Mouse (Mus musculus): ENCODE data around the gene Gm10842. TPM values are rescaled to one million over a fixed set of nuclear protein-coding genes. Genes with fewer than 3 reads are reported as not detected.
"Not testable (repeated sequence)": the region's sequence is repeated elsewhere in the genome, so short reads cannot be mapped to it uniquely, and the experiment has no call there.

The Gm10842 gene
- polyA plus RNA-seq, 1 experiment from 2014 or later: not detected

DNA sequence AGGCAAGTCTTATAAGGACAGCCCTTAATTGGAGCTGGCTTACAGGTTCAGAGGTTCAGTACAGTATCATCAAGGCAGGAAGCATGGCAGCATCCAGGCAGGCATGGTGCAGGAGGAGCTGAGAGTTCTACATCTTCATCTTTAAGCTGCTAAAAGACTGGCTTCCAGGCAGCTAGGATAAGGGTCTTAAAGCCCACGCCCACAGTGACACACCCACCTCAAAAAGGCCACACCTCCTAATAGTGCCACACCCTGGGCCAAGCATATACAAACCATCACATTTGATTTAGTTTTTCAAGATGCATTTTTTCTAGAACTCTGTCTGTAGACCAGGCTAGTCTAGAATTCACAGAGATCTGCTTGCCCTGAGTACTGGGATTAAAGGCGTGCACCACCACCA, 9.4 kb upstream of the Gm10842 start:
- not testable (repeated sequence) for ATAC-seq (ENCODE audit: low read depth); H3K4me2 ChIP-seq (ENCODE audit: low read depth, low read length); H3K9me3 ChIP-seq (ENCODE audit: control insufficient read depth, low read length); H3K27ac ChIP-seq (ENCODE audit: low read length); H3K4me1 ChIP-seq (replicated peaks; ENCODE audit: control insufficient read depth, insufficient read depth, low read length); H3K9ac ChIP-seq (ENCODE audit: low read length); H3K4me3 ChIP-seq (ENCODE audit: low read length); H3K27me3 ChIP-seq (ENCODE audit: control insufficient read depth, insufficient read depth, low read depth, low read length)
- H3K36me3 ChIP-seq (ENCODE audit: control insufficient read depth, insufficient read depth, low read length): peaks cover 64% of the 10 kb centered on the region
- 78% methylated on average over 2 of the region's 2 CpGs for WGBS

DNA sequence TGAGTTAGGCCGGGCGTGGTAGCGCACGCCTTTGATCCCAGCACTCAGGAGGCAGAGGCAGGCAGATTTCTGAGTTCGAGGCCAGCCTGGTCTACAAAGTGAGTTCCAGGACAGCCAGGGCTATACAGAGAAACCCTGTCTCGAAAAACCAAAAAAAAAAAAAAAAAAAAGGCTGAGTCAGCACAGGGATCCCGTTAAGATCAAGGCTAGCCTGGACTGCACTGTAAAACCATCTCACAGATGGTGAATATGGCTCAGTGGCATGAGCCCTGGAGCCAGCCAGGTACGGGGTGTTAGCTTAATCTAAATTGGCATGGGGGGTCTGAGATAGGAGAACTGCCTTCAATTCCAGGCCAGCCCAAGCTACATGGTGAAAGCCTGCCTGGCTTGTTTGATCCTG, 6.2 kb upstream of the Gm10842 start:
- 97% methylated on average over 7 of the region's 8 CpGs for WGBS
- not testable (repeated sequence) for H3K4me1 ChIP-seq (replicated peaks; ENCODE audit: control insufficient read depth, insufficient read depth, low read length); H3K27me3 ChIP-seq (ENCODE audit: control insufficient read depth, insufficient read depth, low read depth, low read length); H3K4me2 ChIP-seq (ENCODE audit: low read depth, low read length); H3K9ac ChIP-seq (ENCODE audit: low read length); H3K9me3 ChIP-seq (ENCODE audit: control insufficient read depth, low read length); ATAC-seq (ENCODE audit: low read depth); H3K4me3 ChIP-seq (ENCODE audit: low read length); H3K27ac ChIP-seq (ENCODE audit: low read length)
- peaks cover 38% of the 10 kb centered on the region for H3K36me3 ChIP-seq (ENCODE audit: control insufficient read depth, insufficient read depth, low read length)

DNA sequence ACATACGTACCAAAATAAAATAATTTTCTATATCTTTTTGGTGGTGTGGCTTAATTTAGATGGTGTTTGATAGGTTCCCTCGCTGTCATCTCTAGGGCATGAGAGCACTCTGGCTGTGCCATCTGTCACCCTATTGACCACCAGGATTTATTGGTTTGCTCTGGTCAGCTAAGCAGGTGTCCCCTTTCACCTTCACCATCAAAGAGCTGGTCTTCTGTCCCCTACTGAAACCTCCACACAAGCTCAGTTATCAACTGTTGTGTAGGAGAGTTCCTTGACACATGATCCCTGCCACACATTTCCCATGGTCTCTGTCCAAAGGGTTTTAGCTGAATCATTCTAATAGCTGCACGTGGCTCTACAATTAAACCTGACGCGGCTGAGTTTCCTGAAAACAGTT, 5.6 kb upstream of the Gm10842 start:
- Histone ChIP-seq H3K27ac (ENCODE audit: low read length) (no peak overlapping the region), H3K27me3 (ENCODE audit: control insufficient read depth, insufficient read depth, low read depth, low read length) (no peaks in the 10 kb centered on the region), H3K4me1 (replicated peaks; ENCODE audit: control insufficient read depth, insufficient read depth, low read length) (no peaks in the 10 kb centered on the region; the same call in 1 of the 2 replicates), H3K9me3 (ENCODE audit: control insufficient read depth, low read length) (no peaks in the 10 kb centered on the region), H3K36me3 (ENCODE audit: control insufficient read depth, insufficient read depth, low read length) (peaks cover 32% of the 10 kb centered on the region), H3K4me2 (ENCODE audit: low read depth, low read length) (no peak overlapping the region), H3K9ac (ENCODE audit: low read length) (no peak overlapping the region), H3K4me3 (ENCODE audit: low read length) (no peak overlapping the region)
- no peak for ATAC-seq (ENCODE audit: low read depth)
- WGBS: 90% methylated on average over 5 of the region's 5 CpGs

- Histone ChIP-seq H3K27me3 (ENCODE audit: control insufficient read depth, insufficient read depth, low read depth, low read length) (no peaks in the 10 kb centered on the region), H3K4me2 (ENCODE audit: low read depth, low read length) (no peak overlapping the region), H3K36me3 (ENCODE audit: control insufficient read depth, insufficient read depth, low read length) (peaks cover 19% of the 10 kb centered on the region), H3K27ac (ENCODE audit: low read length) (no peak overlapping the region), H3K4me1 (replicated peaks; ENCODE audit: control insufficient read depth, insufficient read depth, low read length) (no peaks in the 10 kb centered on the region; the same call in 1 of the 2 replicates), H3K9ac (ENCODE audit: low read length) (no peak overlapping the region), H3K9me3 (ENCODE audit: control insufficient read depth, low read length) (no peaks in the 10 kb centered on the region), H3K4me3 (ENCODE audit: low read length) (no peak overlapping the region)
- ATAC-seq (ENCODE audit: low read depth): no peak
Measured at GRCm38 (mm10) chr11:105143564-105143963, 3.1 kb upstream of the Gm10842 start.

DNA sequence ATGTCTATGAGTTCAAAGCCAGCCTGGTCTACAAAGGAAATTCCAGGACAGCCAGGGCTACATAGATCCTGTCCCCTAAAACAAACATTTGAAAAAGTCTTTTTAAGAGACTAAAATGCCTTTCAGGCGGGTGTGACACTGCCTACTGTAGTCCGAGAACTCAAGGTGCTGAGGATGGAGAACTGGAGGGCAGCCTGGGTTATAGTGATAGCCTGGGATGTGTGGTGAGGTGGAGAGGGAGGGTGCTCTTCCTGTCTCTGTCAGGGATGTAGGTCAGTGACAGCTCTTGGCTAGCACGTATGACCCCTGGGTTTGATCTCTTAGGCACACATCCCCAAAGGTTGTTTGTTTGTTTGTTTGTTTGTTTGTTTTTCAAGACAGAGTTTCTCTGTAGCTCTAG, 2.6 kb upstream of the Gm10842 start:
- Histone ChIP-seq H3K4me2 (ENCODE audit: low read depth, low read length) (no peak overlapping the region), H3K27ac (ENCODE audit: low read length) (no peak overlapping the region), H3K36me3 (ENCODE audit: control insufficient read depth, insufficient read depth, low read length) (peaks cover 18% of the 10 kb centered on the region), H3K27me3 (ENCODE audit: control insufficient read depth, insufficient read depth, low read depth, low read length) (no peaks in the 10 kb centered on the region), H3K9ac (ENCODE audit: low read length) (no peak overlapping the region), H3K4me1 (replicated peaks; ENCODE audit: control insufficient read depth, insufficient read depth, low read length) (no peaks in the 10 kb centered on the region; the same call in 1 of the 2 replicates), H3K9me3 (ENCODE audit: control insufficient read depth, low read length) (no peaks in the 10 kb centered on the region), H3K4me3 (ENCODE audit: low read length) (no peak overlapping the region)
- WGBS: 69% methylated on average over 3 of the region's 3 CpGs
- no peak for ATAC-seq (ENCODE audit: low read depth)

- no peaks in the 10 kb centered on the region for H3K27me3 ChIP-seq (ENCODE audit: control insufficient read depth, insufficient read depth, low read depth, low read length)
- H3K36me3 ChIP-seq (ENCODE audit: control insufficient read depth, insufficient read depth, low read length): peaks cover 13% of the 10 kb centered on the region
- H3K4me2 ChIP-seq (ENCODE audit: low read depth, low read length): no peak overlapping the region
- ATAC-seq (ENCODE audit: low read depth): 0 out of 2 replicates have a peak, but pooled peaks have one; percentile 35
- no peak overlapping the region for H3K4me3 ChIP-seq (ENCODE audit: low read length)
- H3K27ac ChIP-seq (ENCODE audit: low read length): no peak overlapping the region
- no peak overlapping the region for H3K9ac ChIP-seq (ENCODE audit: low read length)
- no peaks in the 10 kb centered on the region; the same call in 1 of the 2 replicates for H3K4me1 ChIP-seq (replicated peaks; ENCODE audit: control insufficient read depth, insufficient read depth, low read length)
- no peaks in the 10 kb centered on the region for H3K9me3 ChIP-seq (ENCODE audit: control insufficient read depth, low read length)
- 71% methylated on average over 11 of the region's 11 CpGs for WGBS
Measured at GRCm38 (mm10) chr11:105144508-105145210, 2.0 kb upstream of the Gm10842 start.

DNA sequence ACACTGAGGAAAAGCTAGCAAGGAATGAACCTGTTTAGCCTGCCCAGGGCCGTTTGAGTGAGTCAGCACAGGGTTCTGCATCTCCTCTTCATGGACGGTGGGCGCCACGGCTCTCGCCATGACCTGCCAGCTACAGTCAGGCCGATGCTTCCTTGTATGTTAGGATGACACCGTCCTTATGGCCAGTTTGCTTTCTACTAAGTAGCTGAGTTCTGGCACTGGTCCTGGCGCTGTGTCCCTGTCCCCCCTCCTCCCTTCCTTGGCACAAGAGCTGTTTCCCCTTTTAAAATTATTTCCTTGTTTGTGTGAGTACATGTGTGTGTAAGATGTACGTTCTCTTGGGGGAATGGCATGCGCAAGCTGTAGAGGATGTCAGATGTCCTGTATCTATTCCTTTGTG, 1.5 kb upstream of the Gm10842 start:
- Histone ChIP-seq H3K27me3 (ENCODE audit: control insufficient read depth, insufficient read depth, low read depth, low read length) (no peaks in the 10 kb centered on the region), H3K9me3 (ENCODE audit: control insufficient read depth, low read length) (no peaks in the 10 kb centered on the region), H3K4me2 (ENCODE audit: low read depth, low read length) (no peak overlapping the region), H3K27ac (ENCODE audit: low read length) (no peak overlapping the region), H3K4me3 (ENCODE audit: low read length) (no peak overlapping the region), H3K4me1 (replicated peaks; ENCODE audit: control insufficient read depth, insufficient read depth, low read length) (no peaks in the 10 kb centered on the region; the same call in 1 of the 2 replicates), H3K9ac (ENCODE audit: low read length) (no peak overlapping the region), H3K36me3 (ENCODE audit: control insufficient read depth, insufficient read depth, low read length) (peaks cover 8% of the 10 kb centered on the region)
- ATAC-seq (ENCODE audit: low read depth): peak; percentile 62; the same call in 1 of the 2 replicates
- WGBS: 52% methylated on average over 10 of the region's 10 CpGs

DNA sequence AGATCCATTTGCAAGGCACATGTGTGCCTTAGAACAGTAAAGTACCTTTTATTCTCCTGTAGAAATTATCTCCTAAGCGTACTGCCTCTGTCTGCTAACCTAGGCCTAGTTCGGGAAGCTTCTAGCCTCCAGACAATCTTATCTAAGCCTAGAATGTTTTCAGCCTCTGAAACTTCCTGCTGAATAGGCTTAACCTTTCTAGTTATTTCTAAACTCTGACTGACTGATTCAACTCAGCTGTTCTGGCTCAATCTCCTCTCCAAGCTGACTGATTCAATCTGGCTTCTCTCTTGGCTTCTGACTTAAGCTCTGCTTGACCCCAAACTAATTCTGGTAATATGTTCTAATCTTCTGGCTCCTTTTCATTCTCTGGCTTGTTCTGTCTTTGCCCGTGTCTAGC, 2.7 kb downstream of the Gm10842 start:
- Histone ChIP-seq H3K4me3 (ENCODE audit: low read length) (no peak overlapping the region), H3K4me2 (ENCODE audit: low read depth, low read length) (no peak overlapping the region), H3K27me3 (ENCODE audit: control insufficient read depth, insufficient read depth, low read depth, low read length) (no peaks in the 10 kb centered on the region), H3K9ac (ENCODE audit: low read length) (no peak overlapping the region), H3K9me3 (ENCODE audit: control insufficient read depth, low read length) (no peaks in the 10 kb centered on the region), H3K27ac (ENCODE audit: low read length) (no peak overlapping the region), H3K4me1 (replicated peaks; ENCODE audit: control insufficient read depth, insufficient read depth, low read length) (peaks cover 17% of the 10 kb centered on the region), H3K36me3 (ENCODE audit: control insufficient read depth, insufficient read depth, low read length) (no peaks in the 10 kb centered on the region)
- ATAC-seq (ENCODE audit: low read depth): no peak
- 63% methylated on average over 3 of the region's 3 CpGs for WGBS

GRCm38 (mm10) chr11:105149766-105150165, 3.1 kb downstream of the Gm10842 start:
- Histone ChIP-seq H3K27me3 (ENCODE audit: control insufficient read depth, insufficient read depth, low read depth, low read length) (no peaks in the 10 kb centered on the region), H3K4me2 (ENCODE audit: low read depth, low read length) (no peak overlapping the region), H3K9me3 (ENCODE audit: control insufficient read depth, low read length) (no peaks in the 10 kb centered on the region), H3K4me1 (replicated peaks; ENCODE audit: control insufficient read depth, insufficient read depth, low read length) (peaks cover 17% of the 10 kb centered on the region), H3K9ac (ENCODE audit: low read length) (no peak overlapping the region), H3K36me3 (ENCODE audit: control insufficient read depth, insufficient read depth, low read length) (no peaks in the 10 kb centered on the region), H3K27ac (ENCODE audit: low read length) (no peak overlapping the region), H3K4me3 (ENCODE audit: low read length) (no peak overlapping the region)
- WGBS: 85% methylated on average over 1 of the region's 1 CpGs
- no peak for ATAC-seq (ENCODE audit: low read depth)
